Mouse (Mus musculus) CD4-positive helper T cell, adult 2 months (primary cell): ENCODE measurements around the gene Sdk1.
"Not testable (repeated sequence)": the region's sequence is repeated elsewhere in the genome, so short reads cannot be mapped to it uniquely, and the experiment has no call there.

Source experiments
- DNase-seq: peaks from one replicate; pipeline ENCODE4 v3.0.0-alpha.2; 2012; ENCODE audit warnings: low read depth, missing footprints, low spot score

Sdk1 gene

GRCm38 (mm10) chr5:141633271-141633670 is 392.0 kb downstream of the Sdk1 start:
- no peak for DNase-seq

GRCm38 (mm10) chr5:141636406-141636805 is 395.1 kb downstream of the Sdk1 start:
- DNase-seq: no peak

GRCm38 (mm10) chr5:141637054-141637453 is 395.8 kb downstream of the Sdk1 start:
- not testable (repeated sequence) for DNase-seq

GRCm38 (mm10) chr5:141645671-141646070 is 404.4 kb downstream of the Sdk1 start:
- no peak for DNase-seq

- DNase-seq: no peak
Measured at GRCm38 (mm10) chr5:141646621-141647020, 405.3 kb downstream of the Sdk1 start.

GRCm38 (mm10) chr5:141649831-141650375 is 408.6 kb downstream of the Sdk1 start:
- DNase-seq: no peak

- no peak for DNase-seq
Measured at GRCm38 (mm10) chr5:141651690-141652377, 410.5 kb downstream of the Sdk1 start.

- DNase-seq: no peak
Measured at GRCm38 (mm10) chr5:141676371-141676770, 435.1 kb downstream of the Sdk1 start.

- no peak for DNase-seq
Measured at GRCm38 (mm10) chr5:141677034-141677433, 435.7 kb downstream of the Sdk1 start.

GRCm38 (mm10) chr5:141677841-141678240 is 436.6 kb downstream of the Sdk1 start:
- DNase-seq: no peak

- DNase-seq: no peak
Measured at GRCm38 (mm10) chr5:141686876-141687420, 445.7 kb downstream of the Sdk1 start.

- DNase-seq: no peak
Measured at GRCm38 (mm10) chr5:141689442-141690105, 448.3 kb downstream of the Sdk1 start.

GRCm38 (mm10) chr5:141691482-141691975 is 450.2 kb downstream of the Sdk1 start:
- no peak for DNase-seq

GRCm38 (mm10) chr5:141693716-141694115 is 452.4 kb downstream of the Sdk1 start:
- DNase-seq: no peak

- no peak for DNase-seq
Measured at GRCm38 (mm10) chr5:141694901-141695300, 453.6 kb downstream of the Sdk1 start.

GRCm38 (mm10) chr5:141698406-141698805 is 457.1 kb downstream of the Sdk1 start:
- DNase-seq: no peak

GRCm38 (mm10) chr5:141720751-141721150 is 479.5 kb downstream of the Sdk1 start:
- DNase-seq: no peak

GRCm38 (mm10) chr5:141727968-141728367 is 486.7 kb downstream of the Sdk1 start:
- no peak for DNase-seq

- DNase-seq: no peak
Measured at GRCm38 (mm10) chr5:141730006-141730405, 488.7 kb downstream of the Sdk1 start.

- DNase-seq: no peak
Measured at GRCm38 (mm10) chr5:141738725-141739124, 497.4 kb downstream of the Sdk1 start.

GRCm38 (mm10) chr5:141748793-141749192 is 507.5 kb downstream of the Sdk1 start:
- no peak for DNase-seq

GRCm38 (mm10) chr5:141754278-141754677 is 513.0 kb downstream of the Sdk1 start:
- DNase-seq: no peak
